Mouse (Mus musculus): ENCODE data around the gene Ifit1.
"Not testable (repeated sequence)": the region's sequence is repeated elsewhere in the genome, so short reads cannot be mapped to it uniquely, and the experiment has no call there.

Gene Ifit1

DNA sequence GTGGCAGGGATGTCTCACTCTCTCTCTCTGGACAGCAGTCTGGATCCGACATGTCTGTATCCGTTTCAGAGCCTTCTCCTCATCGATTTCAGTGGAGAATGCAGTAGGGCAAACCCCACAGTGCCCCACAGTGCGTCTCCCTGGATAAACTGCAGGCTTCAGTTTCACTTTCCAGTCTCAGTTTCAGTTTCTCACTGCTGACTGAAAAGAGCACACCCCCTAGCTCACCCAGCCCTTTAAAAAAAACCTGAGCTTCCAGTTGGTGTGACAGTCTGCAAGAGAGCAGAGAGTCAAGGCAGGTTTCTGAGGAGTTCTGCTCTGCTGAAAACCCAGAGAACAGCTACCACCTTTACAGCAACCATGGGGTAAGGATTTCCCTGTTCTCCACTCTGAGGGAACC lies at the start of gene Ifit1, which contains the start of gene Ifit1bl2:
TSS of gene Ifit1 (plus strand) at position 249 of the 400 bp plus-strand sequence.
TSS of gene Ifit1bl2 (minus strand) at position 121 of the 400 bp plus-strand sequence.
- DNase-seq (ENCODE audit: low spot score in 2 of 2): no peak

DNA sequence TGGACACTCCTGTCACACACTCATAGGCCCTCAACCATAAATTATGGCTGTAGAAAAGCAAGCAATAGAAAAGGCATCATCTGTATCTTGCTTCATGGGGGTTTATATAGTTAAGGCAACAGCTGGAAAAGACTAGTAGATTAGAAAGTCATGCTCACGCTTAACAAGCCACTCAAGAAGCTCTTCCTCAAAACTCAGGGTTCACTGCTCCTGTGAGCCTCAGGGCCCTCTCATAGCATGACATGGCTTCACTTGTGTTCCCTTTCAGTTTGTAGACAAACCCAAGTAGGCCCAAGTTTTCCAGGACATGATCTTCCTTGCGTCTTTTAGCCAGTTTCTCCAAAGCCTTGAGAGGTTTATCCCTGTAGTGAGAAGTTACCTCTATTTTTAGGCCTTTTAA lies 47.2 kb upstream of the Ifit1 start:
- no peak for DNase-seq (ENCODE audit: low spot score in 2 of 2)

DNA sequence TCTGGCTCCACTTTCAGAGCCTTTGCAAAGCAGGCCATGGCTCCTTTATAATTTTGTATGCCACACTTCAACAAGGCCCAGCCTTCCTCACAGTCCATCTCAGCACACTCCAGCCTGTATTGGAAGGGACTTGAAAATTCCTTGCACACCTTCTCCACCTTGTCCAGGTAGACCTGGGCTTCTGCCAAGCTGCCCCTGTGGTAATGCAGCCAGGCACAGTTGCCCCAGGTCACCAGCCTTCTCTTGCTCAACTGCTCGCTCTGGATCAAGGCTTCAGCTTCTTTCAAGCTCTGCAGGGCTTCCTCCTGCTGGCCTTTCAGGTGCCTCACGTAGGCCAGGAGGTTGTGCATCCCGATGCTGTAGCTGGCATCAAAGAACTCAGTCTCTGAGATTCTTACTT lies 46.1 kb upstream of the Ifit1 start:
- DNase-seq (ENCODE audit: low spot score in 2 of 2): not testable (repeated sequence)

DNA sequence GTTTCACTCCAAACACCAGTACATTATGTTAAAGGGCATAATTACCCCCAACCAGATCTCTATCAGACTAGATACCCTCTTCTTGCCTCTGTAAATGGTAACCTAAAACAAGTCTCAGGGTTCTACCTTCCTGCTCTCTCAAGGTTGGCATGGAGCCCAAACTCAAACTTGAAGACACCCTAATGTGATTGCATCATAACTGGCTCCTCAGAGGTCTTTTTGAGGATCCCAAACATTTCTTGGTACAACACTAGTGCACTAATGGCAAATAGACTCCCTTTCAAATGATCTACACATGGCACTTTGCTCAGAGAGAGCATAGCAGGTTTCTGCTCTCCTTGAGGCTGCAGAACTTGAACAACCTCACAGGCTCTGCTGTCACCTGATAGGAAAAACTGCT lies 43.9 kb upstream of the Ifit1 start:
- DNase-seq (ENCODE audit: low spot score in 2 of 2): no peak

DNA sequence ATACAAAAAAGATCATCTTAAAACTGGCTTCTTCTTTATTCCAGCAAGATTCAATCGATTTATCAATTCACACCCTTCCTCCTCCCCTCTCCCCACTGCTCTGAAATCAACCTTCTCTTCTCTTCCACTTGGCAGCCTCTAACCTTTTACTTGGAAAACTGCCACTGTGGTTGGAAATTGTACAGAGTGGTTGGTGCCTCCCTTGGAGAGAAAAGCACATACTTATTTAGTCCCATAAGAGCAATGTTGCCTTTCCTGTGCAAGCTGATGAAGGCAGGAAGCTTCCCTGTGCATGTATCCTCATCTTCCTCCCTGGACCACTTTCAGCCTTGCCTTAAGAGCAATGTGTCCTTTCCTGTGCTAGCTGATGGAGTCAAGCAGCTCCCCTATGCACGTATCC lies 42.3 kb upstream of the Ifit1 start:
- peak; percentile 13 to 27 for DNase-seq (ENCODE audit: low spot score in 2 of 2)

DNA sequence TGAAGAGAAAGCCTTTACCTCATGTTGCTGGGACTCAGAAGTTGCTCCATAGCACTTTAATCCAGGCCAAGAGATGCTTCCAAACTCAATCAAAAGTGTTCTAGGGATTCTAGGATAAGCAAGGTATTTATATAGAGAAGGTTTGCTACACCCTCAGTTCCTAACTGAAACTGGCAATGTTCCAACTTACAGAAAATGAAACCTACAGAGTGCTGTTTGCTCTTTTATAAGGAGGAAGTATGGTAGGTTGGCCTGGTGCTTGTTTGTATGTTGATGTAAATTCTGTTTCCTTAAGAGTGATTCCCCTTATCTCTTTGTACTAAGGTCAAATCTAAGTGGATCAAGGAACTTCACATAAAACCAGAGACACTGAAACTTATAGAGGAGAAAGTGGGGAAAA lies 41.4 kb upstream of the Ifit1 start:
- DNase-seq (ENCODE audit: low spot score in 2 of 2): not testable (repeated sequence)

DNA sequence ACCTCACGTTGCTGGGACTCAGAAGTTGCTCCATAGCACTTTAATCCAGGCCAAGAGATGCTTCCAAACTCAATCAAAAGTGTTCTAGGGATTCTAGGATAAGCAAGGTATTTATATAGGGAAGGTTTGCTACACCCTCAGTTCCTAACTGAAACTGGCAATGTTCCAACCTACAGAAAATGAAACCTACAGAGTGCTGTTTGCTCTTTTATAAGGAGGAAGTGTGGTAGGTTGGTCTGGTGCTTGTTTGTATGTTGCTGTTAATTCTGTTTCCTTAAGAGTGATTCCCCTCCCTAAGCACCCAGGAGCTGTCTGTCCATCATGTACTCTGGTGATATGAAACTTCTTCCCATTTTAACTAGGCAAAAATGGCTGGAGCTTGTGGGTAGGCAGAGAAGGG lies 38.8 kb upstream of the Ifit1 start, which contains the start of gene Ifit1bl1:
TSS of gene Ifit1bl1 (minus strand) at position 69 of the 400 bp plus-strand sequence.
- not testable (repeated sequence) for DNase-seq (ENCODE audit: low spot score in 2 of 2)

DNA sequence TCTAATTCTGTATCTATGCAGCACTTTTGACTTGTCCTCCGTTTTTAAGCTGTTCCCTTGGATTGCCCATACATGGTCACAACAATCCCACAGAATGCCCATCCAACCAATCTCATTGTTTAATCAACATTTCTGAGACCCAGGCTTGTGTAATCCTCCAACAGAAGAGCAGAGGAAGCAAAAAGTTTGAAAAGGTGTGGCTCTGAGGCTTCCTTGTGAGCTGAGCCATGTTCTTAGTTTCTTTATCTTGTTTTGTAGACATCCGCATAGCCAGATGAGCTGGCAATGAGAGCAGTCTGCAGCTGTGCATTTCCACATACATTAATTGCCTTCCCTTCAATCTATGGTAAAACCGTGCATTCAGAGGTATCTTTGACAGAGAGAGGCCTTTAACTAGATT lies 35.2 kb upstream of the Ifit1 start:
- DNase-seq (ENCODE audit: low spot score in 2 of 2): no peak

DNA sequence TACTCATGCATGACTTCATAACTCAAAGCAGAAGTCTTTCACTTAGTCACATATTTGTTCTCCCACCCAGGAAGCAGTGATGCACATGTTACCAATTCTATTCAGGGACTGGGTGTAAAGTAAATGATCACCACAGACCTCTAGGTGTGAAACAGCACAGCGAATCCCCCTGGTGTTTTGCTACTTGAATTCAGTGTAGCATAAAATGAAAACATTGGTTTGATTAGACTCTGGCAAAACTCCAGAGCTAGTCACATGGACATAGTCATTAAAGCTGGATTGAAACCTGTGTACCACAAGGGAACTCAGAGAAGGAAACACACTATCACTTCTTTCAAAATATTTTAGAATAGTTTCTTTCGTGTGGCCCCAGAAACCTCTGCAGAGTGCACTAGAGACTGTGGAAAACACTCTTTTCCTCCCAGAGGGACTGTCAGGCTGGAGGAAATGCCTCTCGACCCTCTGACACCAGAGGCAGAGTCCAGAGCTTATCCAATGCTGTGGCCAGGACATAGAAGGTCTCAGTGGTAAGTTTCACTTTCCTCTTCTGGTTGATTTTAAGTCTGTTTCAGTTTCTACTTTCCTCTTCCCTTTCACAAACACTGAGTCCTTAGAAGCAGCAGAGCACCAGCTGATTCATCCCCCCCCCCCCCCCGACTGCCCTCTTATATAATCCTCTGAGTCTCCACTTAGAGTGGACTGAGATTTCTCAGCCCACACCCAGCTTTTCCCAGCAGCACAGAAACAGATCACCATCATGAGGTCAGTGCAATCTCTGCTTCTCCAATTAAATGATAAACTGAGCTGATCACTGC lies 33.2 kb upstream of the Ifit1 start, which contains the start of gene Ifit3b:
TSS of gene Ifit3b (plus strand) at position 734 of the 815 bp plus-strand sequence.
- DNase-seq (ENCODE audit: low spot score in 2 of 2): not testable (repeated sequence)

DNA sequence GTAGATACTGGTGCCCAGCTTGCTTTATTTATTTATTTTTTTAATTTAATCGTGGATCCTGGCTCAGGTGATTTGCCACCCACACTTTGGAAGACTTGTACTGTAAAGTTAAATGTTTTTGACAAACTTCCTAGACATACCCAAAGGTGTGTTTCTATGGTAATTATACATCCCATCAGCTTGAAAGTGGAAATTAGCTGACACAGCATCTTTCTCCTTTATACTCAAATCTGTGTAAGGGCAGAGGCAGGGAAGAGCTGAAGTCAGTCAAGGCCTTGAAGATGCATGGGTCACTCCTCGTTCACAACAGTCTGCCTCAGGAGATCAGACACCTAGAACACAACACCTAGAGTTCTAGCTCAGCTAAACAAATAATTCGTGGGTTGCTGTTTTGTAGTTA lies 30.6 kb upstream of the Ifit1 start:
- DNase-seq (ENCODE audit: low spot score in 2 of 2): not testable (repeated sequence)

DNA sequence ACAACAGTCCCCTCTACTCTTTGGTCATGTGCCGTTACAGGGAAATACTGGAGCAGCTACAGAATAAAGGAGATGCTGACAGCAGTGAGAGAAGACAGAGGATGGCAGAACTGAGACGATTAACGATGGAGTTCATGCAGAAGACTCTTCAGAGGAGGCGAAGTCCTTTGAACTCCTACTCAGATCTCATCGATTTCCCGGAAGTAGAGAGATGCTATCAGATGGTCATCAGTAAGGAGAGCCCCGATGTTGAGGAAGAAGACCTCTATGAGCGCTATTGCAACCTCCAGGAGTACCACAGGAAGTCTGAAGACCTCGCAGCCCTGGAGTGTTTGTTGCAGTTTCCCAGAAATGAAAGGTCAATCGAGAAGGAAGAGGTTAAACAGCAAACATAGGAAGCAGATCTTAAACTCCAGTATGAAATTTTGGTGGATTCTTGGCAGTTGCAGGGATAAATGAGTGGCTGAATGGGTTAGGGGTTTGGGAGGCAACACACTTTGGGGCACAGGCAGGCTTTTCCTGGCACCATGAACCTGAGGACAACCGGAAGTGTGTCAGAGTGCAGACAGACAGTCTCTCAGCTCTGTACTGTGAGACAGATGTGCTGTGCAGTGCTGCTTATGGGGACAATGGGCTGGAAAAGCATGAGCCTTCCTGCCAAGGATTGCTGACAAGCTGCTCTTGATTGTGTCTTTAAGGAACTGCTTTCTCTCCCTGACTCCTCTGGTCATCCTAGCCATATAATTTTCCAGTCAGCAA lies 28.2 kb upstream of the Ifit1 start:
- DNase-seq (ENCODE audit: low spot score in 2 of 2): not testable (repeated sequence)

DNA sequence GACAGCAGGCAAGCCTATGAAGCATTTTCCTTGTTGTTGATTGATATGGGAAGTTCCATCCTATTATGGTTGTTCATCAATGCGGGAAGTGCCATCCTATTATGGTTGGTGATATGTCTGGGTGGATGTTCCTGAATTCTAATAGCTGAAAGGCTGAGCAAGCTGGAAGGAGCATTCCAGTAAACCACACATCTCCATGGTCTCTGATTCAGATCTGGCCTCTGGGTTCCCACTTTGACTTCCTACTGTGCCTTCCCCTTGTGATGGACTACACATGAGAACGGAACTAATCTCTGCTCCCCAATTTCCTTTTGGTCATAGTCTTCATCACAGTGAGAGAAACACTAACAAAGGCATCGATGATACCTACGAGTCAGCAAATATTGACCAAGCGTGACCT lies 19.8 kb upstream of the Ifit1 start:
- DNase-seq (ENCODE audit: low spot score in 2 of 2): no peak

DNA sequence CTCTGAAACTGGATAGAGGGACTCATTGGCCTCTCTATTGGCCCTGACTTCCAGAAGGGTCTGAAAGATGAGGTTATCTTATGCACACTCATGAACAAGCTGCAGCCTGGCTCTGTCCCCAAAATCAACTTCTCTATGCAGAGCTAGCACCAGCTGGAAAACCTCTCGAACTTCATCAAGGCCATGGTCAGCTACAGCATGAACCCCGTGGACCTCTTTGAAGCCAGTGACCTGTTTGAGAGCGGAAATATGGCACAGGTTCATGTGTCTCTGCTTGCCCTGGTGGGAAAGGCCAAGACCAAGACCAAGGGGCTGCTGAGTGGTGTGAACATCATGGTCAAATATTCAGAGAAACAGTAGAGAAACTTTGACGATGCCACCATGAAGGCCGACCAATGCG lies 16.9 kb upstream of the Ifit1 start:
- no peak for DNase-seq (ENCODE audit: low spot score in 2 of 2)

DNA sequence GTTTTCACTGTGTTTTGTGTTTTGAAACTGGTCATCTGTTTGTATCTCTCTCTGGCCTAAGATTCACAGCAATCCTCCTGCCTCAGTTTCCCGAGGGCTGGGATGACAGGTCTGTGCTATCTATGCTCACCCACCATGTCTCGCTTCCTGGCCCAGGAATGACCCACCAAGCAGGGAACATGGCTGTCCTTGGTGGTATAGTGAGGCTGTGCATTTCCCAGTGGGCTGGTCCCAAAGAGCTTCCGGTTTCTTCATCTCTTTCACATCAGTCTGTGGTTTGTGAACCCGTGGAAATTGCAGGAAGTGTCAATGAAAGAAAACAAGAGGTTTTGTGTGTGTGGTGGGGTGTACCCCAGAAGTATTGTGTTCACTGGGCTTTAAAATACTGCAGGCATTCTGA lies 16.0 kb upstream of the Ifit1 start:
- no peak for DNase-seq (ENCODE audit: low spot score in 2 of 2)

DNA sequence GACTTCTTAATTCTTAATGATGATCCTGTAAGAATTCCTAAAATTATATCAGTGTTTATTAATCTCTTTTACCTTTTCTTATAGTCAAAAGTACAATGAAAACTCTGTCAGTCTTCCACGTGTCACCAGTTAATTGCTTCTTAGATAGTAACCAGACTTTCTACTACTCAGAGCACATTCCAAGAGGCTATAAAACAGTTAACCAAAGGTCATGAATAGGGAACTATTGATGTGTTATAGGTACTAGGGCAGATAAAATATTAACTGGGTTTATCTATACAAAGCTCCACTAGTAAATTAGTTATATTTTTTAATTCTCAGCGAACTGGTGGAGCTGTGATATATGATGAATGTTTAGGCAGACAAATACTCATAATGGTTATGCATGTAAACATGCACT lies 13.2 kb upstream of the Ifit1 start:
- DNase-seq (ENCODE audit: low spot score in 2 of 2): no peak

DNA sequence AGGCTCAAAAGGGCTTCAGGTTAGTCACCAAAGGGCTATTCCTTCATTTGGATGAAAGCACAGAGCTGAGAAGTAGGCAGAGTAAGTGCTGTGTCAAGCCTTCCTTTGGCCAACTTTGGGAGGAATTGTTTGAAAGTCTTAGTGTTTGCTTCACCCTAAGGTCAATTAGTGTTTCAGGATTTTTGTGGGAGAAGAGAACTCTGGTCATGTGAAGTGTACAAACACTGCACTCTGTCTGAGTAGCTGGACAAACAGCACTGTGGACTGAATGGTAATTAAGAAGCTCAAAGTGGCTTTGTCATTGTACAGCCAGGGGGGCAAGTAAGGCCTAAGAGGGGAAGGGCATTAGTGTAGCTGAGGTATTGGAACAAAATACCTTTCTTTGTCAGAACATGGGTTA lies 9.2 kb upstream of the Ifit1 start:
- DNase-seq (ENCODE audit: low spot score in 2 of 2): no peak

DNA sequence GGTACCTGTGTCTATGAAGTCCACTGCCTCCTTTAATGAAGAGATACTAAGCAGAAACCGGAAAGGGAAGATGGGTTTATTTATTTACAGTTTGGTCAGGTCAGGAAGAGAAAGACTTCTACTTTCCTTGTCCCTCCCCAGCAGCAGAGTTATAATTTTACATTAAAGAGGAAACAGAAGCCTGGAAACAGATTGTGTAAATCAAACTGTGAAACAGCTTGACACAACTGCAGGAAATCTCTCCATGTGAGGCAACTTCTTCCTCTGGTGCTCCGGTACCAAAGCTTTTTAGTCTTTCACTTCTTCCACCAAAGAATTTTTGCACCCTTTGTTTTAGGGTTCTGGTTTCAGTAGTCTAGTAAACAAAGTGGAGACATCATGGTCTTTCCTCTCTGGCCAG lies 7.2 kb upstream of the Ifit1 start:
- DNase-seq (ENCODE audit: low spot score in 2 of 2): no peak

DNA sequence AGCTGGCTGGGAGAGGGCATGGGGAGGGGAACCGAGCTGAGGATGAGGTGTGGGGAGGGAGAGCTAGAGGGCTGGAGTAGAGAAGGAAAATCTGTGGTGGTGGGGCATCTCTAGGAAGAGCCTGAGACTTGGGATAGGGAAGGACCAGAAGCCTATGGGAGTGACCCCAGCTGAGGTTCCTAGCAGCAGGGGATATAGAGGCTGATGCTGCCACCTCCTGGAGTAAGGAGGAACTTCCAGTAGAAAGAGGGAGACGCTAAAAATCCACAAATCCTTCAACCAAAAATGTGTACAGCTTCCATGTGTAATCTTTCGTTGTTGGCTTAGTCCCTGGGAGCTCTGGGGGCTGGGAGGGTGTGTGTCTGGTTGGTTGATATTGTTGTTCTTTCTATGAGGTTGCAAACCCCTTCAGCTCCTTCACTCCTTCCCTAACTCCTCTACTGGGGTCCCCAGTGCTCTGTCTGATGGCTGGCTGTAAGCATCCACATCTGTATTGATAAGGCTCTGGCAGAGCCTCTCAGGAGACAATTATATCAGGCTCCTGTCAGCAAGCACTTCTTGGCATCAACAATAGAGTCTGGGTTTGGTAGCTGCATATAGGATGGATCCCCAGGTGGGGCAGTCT lies 3.6 kb upstream of the Ifit1 start:
- peak in 1 of 2 experiments; percentile 47 for DNase-seq (ENCODE audit: low spot score in 2 of 2)

DNA sequence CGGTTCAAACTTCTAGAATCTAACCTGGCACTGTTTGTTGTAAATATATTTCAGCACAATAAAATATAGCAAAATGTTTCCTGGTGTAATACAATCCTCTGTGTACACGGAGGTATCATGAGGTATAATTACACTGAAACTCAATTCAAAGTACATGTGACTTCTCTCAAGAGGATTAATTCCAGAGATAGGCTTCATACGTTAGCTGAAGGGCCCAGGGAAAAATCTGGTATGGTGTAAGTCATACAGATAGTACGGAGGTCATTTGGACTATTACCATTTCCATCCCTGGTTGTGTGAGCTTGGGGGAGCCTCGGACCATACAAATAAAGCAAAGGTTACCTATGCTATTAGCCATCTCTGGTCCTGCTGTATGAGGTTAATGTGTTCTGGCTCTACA lies 1.9 kb downstream of the Ifit1 start:
- DNase-seq (ENCODE audit: low spot score in 2 of 2): no peak

DNA sequence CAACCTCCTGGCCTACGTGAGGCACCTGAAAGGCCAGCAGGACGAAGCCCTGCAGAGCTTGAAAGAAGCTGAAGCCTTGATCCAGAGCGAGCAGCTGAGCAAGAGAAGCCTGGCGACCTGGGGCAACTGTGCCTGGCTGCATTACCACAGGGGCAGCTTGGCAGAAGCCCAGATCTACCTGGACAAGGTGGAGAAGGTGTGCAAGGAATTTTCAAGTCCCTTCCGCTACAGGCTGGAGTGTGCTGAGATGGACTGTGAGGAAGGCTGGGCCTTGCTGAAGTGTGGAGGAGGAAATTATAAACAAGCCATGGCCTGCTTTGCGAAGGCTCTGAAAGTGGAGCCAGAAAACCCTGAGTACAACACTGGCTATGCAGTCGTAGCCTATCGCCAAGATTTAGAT lies 7.0 kb downstream of the Ifit1 start:
- DNase-seq (ENCODE audit: low spot score in 2 of 2): not testable (repeated sequence)

DNA sequence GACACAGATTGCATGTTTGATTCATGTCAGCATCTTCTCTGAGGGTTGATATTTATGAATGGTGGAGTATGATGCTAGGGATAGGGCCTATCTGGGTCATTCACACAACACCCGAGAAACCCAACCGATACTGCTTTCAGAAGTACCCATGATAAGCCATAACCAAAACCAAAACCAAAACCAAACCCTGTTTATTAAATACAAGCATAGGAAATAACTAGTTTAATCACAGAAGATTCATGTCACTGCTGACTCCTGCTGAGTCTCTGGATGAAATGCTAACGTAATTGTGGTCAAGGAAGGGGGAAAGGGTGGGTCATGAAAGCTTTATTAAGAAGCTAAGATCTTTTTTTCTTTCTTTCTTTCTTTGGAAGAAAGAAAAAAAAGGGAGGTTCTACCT lies 9.6 kb downstream of the Ifit1 start:
- no peak for DNase-seq (ENCODE audit: low spot score in 2 of 2)

DNA sequence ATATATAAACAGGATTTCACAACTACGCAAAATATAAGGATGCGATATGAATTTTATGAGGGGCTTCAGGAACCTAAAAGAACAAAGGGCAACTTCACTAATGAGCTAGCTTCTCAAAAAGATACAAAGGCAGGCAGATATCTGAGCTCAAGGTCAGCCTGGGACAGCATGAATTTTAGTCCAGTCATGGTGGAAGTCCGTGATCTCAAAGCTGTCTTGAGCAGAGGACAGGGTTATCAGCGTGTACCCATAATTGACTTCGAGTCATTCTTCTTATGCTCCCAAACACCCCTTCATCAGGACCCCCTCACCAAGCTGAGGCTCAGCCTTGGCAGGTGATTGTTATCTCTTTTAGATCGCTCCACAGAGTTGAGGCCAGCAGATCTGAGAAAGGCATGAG lies 10.3 kb downstream of the Ifit1 start:
- DNase-seq (ENCODE audit: low spot score in 2 of 2): no peak
